Mouse (Mus musculus) v-Abl transformed pro-B cells (cell line): Measurements from ENCODE around the gene Mad2l2.

Source experiments
- in situ Hi-C, 2 experiments: fragments of 400-800 bp; cut with MboI; formaldehyde crosslinking; loops; one replicate each; pipeline ENCODE4 v1.15.1; 2025; ENCODE audit not compliant: unreplicated experiment in 2 of 2

Mad2l2 gene

GRCm38 (mm10) chr4:148134988-148135387, 4.8 kb downstream of the Mad2l2 start:
- in situ Hi-C loops = no loop called here

GRCm38 (mm10) chr4:148137503-148137902, 7.3 kb downstream of the Mad2l2 start:
- in situ Hi-C loops = no loop called here

- in situ Hi-C loops = no loop called here
Observed at GRCm38 (mm10) chr4:148139767-148140097, 9.5 kb downstream of the Mad2l2 start.

GRCm38 (mm10) chr4:148140098-148141011, 10.2 kb downstream of the Mad2l2 start:
- in situ Hi-C loops = no loop called here

DNA sequence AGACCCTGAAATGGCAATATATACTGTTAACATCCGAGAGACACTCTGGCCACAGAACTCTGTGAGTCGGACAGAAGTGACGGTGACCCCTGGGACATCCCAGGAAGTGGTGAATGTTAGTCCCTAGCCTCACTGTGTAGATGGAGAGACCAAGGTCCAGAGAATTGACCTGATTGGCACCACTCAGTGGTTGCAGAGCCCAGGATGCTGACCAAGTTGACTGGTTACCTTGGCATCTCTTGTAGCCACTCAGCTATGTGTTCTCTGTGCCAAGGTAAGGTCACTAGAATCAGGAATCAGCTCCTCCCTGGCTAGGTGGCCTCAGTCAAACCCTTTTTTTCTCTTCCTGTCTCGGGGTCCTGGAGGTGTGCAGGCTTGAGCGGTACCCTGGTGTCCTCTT, 13.5 kb downstream of the Mad2l2 start:
- in situ Hi-C loops = no loop called here

- in situ Hi-C loops = no loop called here
Observed at GRCm38 (mm10) chr4:148147714-148148113, 17.5 kb downstream of the Mad2l2 start.

GRCm38 (mm10) chr4:148149540-148149939, 19.4 kb downstream of the Mad2l2 start:
- in situ Hi-C loops = no loop called here

GRCm38 (mm10) chr4:148150242-148150641, 20.1 kb downstream of the Mad2l2 start:
- in situ Hi-C loops = loop anchor here in 1 of 2 experiments (5.0 kb wide), 1 partner anchor 33 kb away; no protein-coding TSS in a partner anchor

GRCm38 (mm10) chr4:148150953-148151266, 20.7 kb downstream of the Mad2l2 start:
- in situ Hi-C loops = loop anchor here in 1 of 2 experiments (5.0 kb wide), 1 partner anchor 34 kb away; no protein-coding TSS in a partner anchor

- in situ Hi-C loops = loop anchor here in 1 of 2 experiments (5.0 kb wide), 1 partner anchor 34 kb away; no protein-coding TSS in a partner anchor
Observed at GRCm38 (mm10) chr4:148151267-148152168, 21.3 kb downstream of the Mad2l2 start, which contains the start of gene Fbxo6. Gene Fbxo6, minus strand, starts transcription at chr4:148152140.

GRCm38 (mm10) chr4:148152547-148152946, 22.4 kb downstream of the Mad2l2 start:
- in situ Hi-C loops = loop anchor here in 1 of 2 experiments (5.0 kb wide), 1 partner anchor 35 kb away; no protein-coding TSS in a partner anchor

- in situ Hi-C loops = loop anchor here in 1 of 2 experiments (5.0 kb wide), 1 partner anchor 37 kb away; no protein-coding TSS in a partner anchor
Observed at GRCm38 (mm10) chr4:148154006-148154405, 23.8 kb downstream of the Mad2l2 start.

DNA sequence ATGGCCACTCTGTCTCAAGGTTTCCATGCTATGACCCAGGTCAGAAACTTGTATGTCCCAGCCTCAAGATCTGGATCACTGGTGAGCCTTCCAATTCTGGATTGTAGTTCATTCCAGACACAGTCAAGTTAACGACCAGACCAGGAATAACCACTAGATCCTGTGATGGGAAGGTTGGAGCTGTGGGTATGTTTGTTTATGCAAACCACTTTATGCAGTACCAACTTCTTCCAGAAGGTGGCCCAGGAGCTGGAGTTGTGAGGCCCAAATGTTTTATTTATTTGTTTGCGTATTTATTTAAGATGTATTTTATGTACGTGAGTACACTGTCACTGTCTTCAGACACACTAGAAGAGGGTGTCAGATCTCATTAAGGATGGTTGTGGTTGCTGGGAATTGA, 24.8 kb downstream of the Mad2l2 start:
- in situ Hi-C loops = loop anchor here in 1 of 2 experiments (5.0 kb wide), 1 partner anchor 38 kb away; no protein-coding TSS in a partner anchor

DNA sequence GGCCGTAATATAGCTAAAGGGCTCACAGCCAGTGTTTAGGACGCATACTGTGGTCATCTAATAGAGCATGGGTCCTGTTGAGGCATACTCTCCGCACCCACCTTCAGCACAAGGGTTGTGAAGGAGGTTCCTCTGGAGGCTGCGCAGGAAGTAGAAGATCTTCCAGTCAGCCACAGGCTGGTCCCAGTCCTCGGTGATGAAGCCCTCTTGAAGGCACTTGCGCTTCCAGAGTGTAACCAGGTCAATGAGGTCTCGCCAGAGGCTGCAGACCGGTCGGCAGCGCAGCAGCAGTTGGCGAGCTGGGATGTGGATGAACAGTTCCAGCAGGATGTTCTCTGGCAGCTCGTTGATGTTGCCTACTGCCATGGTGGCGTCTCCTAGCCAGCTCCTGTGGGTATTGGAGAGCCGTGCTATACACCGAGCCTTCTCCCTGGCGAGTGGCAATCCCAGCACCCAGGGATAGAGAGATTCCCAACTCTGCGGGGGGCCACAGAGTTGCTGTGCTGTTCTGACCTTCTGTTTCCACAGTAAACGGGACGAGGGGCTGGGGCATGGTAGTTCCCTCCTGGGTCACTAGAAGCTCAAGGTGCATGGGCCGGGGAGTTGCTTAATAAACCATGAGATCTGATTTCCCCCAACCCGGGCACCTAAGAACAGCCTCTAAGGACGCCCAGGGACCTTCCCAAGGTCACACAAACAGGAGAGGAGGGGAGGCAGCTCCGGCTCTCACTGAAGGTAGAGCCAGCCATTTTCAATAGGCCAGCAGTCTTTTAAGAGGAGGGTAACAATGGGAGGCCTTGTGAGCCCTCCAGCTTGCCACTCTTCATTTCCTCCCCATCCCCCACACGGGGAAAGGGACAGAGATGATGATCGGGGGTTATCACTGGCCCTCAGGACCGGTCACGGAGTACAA, 28.5 kb downstream of the Mad2l2 start:
- in situ Hi-C loops = no loop called here

- in situ Hi-C loops = loop anchor here in 1 of 2 experiments (5.0 kb wide), 1 partner anchor 197 kb away; no protein-coding TSS in a partner anchor
Observed at GRCm38 (mm10) chr4:148159544-148160435, 29.6 kb downstream of the Mad2l2 start.

GRCm38 (mm10) chr4:148160436-148161390, 30.5 kb downstream of the Mad2l2 start, which contains the start of the genes Fbxo44 and Fbxo2:
Gene Fbxo44, minus strand, starts transcription at chr4:148160482.
Gene Fbxo2, plus strand, starts transcription at chr4:148160621.
- in situ Hi-C loops = loop anchor here in 1 of 2 experiments (5.0 kb wide), 1 partner anchor 198 kb away; no protein-coding TSS in a partner anchor

- in situ Hi-C loops = loop anchor here in 1 of 2 experiments (5.0 kb wide), 1 partner anchor 202 kb away; no protein-coding TSS in a partner anchor
Observed at GRCm38 (mm10) chr4:148164002-148164439, 33.8 kb downstream of the Mad2l2 start.
